Mouse (Mus musculus): ENCODE measurements around the gene Atp9a. TPM values are rescaled to one million over a fixed set of nuclear protein-coding genes. Genes with fewer than 3 reads are reported as not detected.

The Atp9a gene
- polyA plus RNA-seq, 1 experiment from 2014 or later = 11.4 TPM

- no peaks in the 10 kb centered on the region for H3K27me3 ChIP-seq (ENCODE audit: control insufficient read depth, insufficient read depth, low read length)
- H3K4me1 ChIP-seq (ENCODE audit: control insufficient read depth, insufficient read depth, low read length) = no peaks in the 10 kb centered on the region
- 87% methylated on average over 9 of the region's 9 CpGs for WGBS
- H3K9me3 ChIP-seq (replicated peaks; ENCODE audit: control insufficient read depth, low read length) = peaks cover 2% of the 10 kb centered on the region; the same call in 1 of the 2 replicates
- H3K9ac ChIP-seq (ENCODE audit: low read length) = no peak overlapping the region
- ATAC-seq (replicated peaks; ENCODE audit: extremely low read depth, insufficient read depth, low FRiP score) = no peak
- no peak overlapping the region for H3K27ac ChIP-seq (ENCODE audit: low read length)
- no peak overlapping the region for H3K4me2 ChIP-seq (ENCODE audit: low read depth, low read length)
- no peak overlapping the region for H3K4me3 ChIP-seq (ENCODE audit: low read length)
- peaks cover 10% of the 10 kb centered on the region; the same call in 1 of the 2 replicates for H3K36me3 ChIP-seq (ENCODE audit: control insufficient read depth, insufficient read depth)
These were observed 60.7 kb downstream of the Atp9a start for GRCm38 (mm10) chr2:168681531-168681930.

GRCm38 (mm10) chr2:168679381-168680199, 62.6 kb downstream of the Atp9a start:
- no peak for ATAC-seq (replicated peaks; ENCODE audit: extremely low read depth, insufficient read depth, low FRiP score)
- Histone ChIP-seq H3K9ac (ENCODE audit: low read length) (no peak overlapping the region), H3K4me3 (ENCODE audit: low read length) (no peak overlapping the region), H3K27me3 (ENCODE audit: control insufficient read depth, insufficient read depth, low read length) (no peaks in the 10 kb centered on the region), H3K36me3 (ENCODE audit: control insufficient read depth, insufficient read depth) (peaks cover 14% of the 10 kb centered on the region; the same call in 1 of the 2 replicates), H3K4me2 (ENCODE audit: low read depth, low read length) (no peak overlapping the region), H3K9me3 (replicated peaks; ENCODE audit: control insufficient read depth, low read length) (peaks cover 2% of the 10 kb centered on the region; the same call in 1 of the 2 replicates), H3K4me1 (ENCODE audit: control insufficient read depth, insufficient read depth, low read length) (no peaks in the 10 kb centered on the region), H3K27ac (ENCODE audit: low read length) (no peak overlapping the region)
- 54% methylated on average over 19 of the region's 19 CpGs for WGBS

GRCm38 (mm10) chr2:168678662-168679294, 63.4 kb downstream of the Atp9a start:
- Histone ChIP-seq H3K9ac (ENCODE audit: low read length) (no peak overlapping the region), H3K4me2 (ENCODE audit: low read depth, low read length) (no peak overlapping the region), H3K27ac (ENCODE audit: low read length) (no peak overlapping the region), H3K27me3 (ENCODE audit: control insufficient read depth, insufficient read depth, low read length) (no peaks in the 10 kb centered on the region), H3K9me3 (replicated peaks; ENCODE audit: control insufficient read depth, low read length) (peaks cover 2% of the 10 kb centered on the region; the same call in 1 of the 2 replicates), H3K4me3 (ENCODE audit: low read length) (no peak overlapping the region), H3K4me1 (ENCODE audit: control insufficient read depth, insufficient read depth, low read length) (no peaks in the 10 kb centered on the region), H3K36me3 (ENCODE audit: control insufficient read depth, insufficient read depth) (peaks cover 19% of the 10 kb centered on the region; the same call in 1 of the 2 replicates)
- WGBS = 79% methylated on average over 15 of the region's 15 CpGs
- no peak for ATAC-seq (replicated peaks; ENCODE audit: extremely low read depth, insufficient read depth, low FRiP score)

GRCm38 (mm10) chr2:168677650-168678049, 64.6 kb downstream of the Atp9a start:
- Histone ChIP-seq H3K4me1 (ENCODE audit: control insufficient read depth, insufficient read depth, low read length) (no peaks in the 10 kb centered on the region), H3K36me3 (ENCODE audit: control insufficient read depth, insufficient read depth) (peaks cover 24% of the 10 kb centered on the region), H3K4me2 (ENCODE audit: low read depth, low read length) (no peak overlapping the region), H3K27me3 (ENCODE audit: control insufficient read depth, insufficient read depth, low read length) (no peaks in the 10 kb centered on the region), H3K4me3 (ENCODE audit: low read length) (no peak overlapping the region), H3K9me3 (replicated peaks; ENCODE audit: control insufficient read depth, low read length) (peaks cover 2% of the 10 kb centered on the region; the same call in 1 of the 2 replicates), H3K9ac (ENCODE audit: low read length) (no peak overlapping the region), H3K27ac (ENCODE audit: low read length) (no peak overlapping the region)
- WGBS = 73% methylated on average over 9 of the region's 9 CpGs
- ATAC-seq (replicated peaks; ENCODE audit: extremely low read depth, insufficient read depth, low FRiP score) = no peak

GRCm38 (mm10) chr2:168671724-168672123, 70.5 kb downstream of the Atp9a start:
- H3K4me2 ChIP-seq (ENCODE audit: low read depth, low read length) = no peak overlapping the region
- WGBS = 86% methylated on average over 9 of the region's 9 CpGs
- H3K27me3 ChIP-seq (ENCODE audit: control insufficient read depth, insufficient read depth, low read length) = no peaks in the 10 kb centered on the region
- H3K36me3 ChIP-seq (ENCODE audit: control insufficient read depth, insufficient read depth) = peaks cover 14% of the 10 kb centered on the region
- H3K4me1 ChIP-seq (ENCODE audit: control insufficient read depth, insufficient read depth, low read length) = no peaks in the 10 kb centered on the region
- H3K9me3 ChIP-seq (replicated peaks; ENCODE audit: control insufficient read depth, low read length) = no peaks in the 10 kb centered on the region
- H3K27ac ChIP-seq (ENCODE audit: low read length) = no peak overlapping the region
- H3K9ac ChIP-seq (ENCODE audit: low read length) = no peak overlapping the region
- H3K4me3 ChIP-seq (ENCODE audit: low read length) = no peak overlapping the region
- ATAC-seq (replicated peaks; ENCODE audit: extremely low read depth, insufficient read depth, low FRiP score) = no peak

GRCm38 (mm10) chr2:168670241-168670640, 72.0 kb downstream of the Atp9a start:
- no peak for ATAC-seq (replicated peaks; ENCODE audit: extremely low read depth, insufficient read depth, low FRiP score)
- Histone ChIP-seq H3K9ac (ENCODE audit: low read length) (no peak overlapping the region), H3K4me3 (ENCODE audit: low read length) (no peak overlapping the region), H3K36me3 (ENCODE audit: control insufficient read depth, insufficient read depth) (peaks cover 14% of the 10 kb centered on the region), H3K4me1 (ENCODE audit: control insufficient read depth, insufficient read depth, low read length) (no peaks in the 10 kb centered on the region), H3K27me3 (ENCODE audit: control insufficient read depth, insufficient read depth, low read length) (no peaks in the 10 kb centered on the region), H3K27ac (ENCODE audit: low read length) (no peak overlapping the region), H3K4me2 (ENCODE audit: low read depth, low read length) (no peak overlapping the region), H3K9me3 (replicated peaks; ENCODE audit: control insufficient read depth, low read length) (no peaks in the 10 kb centered on the region)
- 79% methylated on average over 14 of the region's 14 CpGs for WGBS

GRCm38 (mm10) chr2:168669762-168670161, 72.4 kb downstream of the Atp9a start:
- Histone ChIP-seq H3K27me3 (ENCODE audit: control insufficient read depth, insufficient read depth, low read length) (no peaks in the 10 kb centered on the region), H3K9ac (ENCODE audit: low read length) (no peak overlapping the region), H3K4me3 (ENCODE audit: low read length) (no peak overlapping the region), H3K4me2 (ENCODE audit: low read depth, low read length) (no peak overlapping the region), H3K4me1 (ENCODE audit: control insufficient read depth, insufficient read depth, low read length) (no peaks in the 10 kb centered on the region), H3K27ac (ENCODE audit: low read length) (no peak overlapping the region), H3K9me3 (replicated peaks; ENCODE audit: control insufficient read depth, low read length) (no peaks in the 10 kb centered on the region), H3K36me3 (ENCODE audit: control insufficient read depth, insufficient read depth) (peaks cover 11% of the 10 kb centered on the region)
- ATAC-seq (replicated peaks; ENCODE audit: extremely low read depth, insufficient read depth, low FRiP score) = no peak
- WGBS = 70% methylated on average over 13 of the region's 13 CpGs

GRCm38 (mm10) chr2:168667745-168668144, 74.5 kb downstream of the Atp9a start:
- Histone ChIP-seq H3K9ac (ENCODE audit: low read length) (no peak overlapping the region), H3K27me3 (ENCODE audit: control insufficient read depth, insufficient read depth, low read length) (no peaks in the 10 kb centered on the region), H3K4me3 (ENCODE audit: low read length) (no peak overlapping the region), H3K4me1 (ENCODE audit: control insufficient read depth, insufficient read depth, low read length) (no peaks in the 10 kb centered on the region), H3K9me3 (replicated peaks; ENCODE audit: control insufficient read depth, low read length) (no peaks in the 10 kb centered on the region), H3K4me2 (ENCODE audit: low read depth, low read length) (no peak overlapping the region), H3K36me3 (ENCODE audit: control insufficient read depth, insufficient read depth) (no peaks in the 10 kb centered on the region), H3K27ac (ENCODE audit: low read length) (no peak overlapping the region)
- 73% methylated on average over 13 of the region's 13 CpGs for WGBS
- no peak for ATAC-seq (replicated peaks; ENCODE audit: extremely low read depth, insufficient read depth, low FRiP score)

GRCm38 (mm10) chr2:168665680-168666079, 76.5 kb downstream of the Atp9a start:
- Histone ChIP-seq H3K9ac (ENCODE audit: low read length) (no peak overlapping the region), H3K4me2 (ENCODE audit: low read depth, low read length) (no peak overlapping the region), H3K4me3 (ENCODE audit: low read length) (no peak overlapping the region), H3K9me3 (replicated peaks; ENCODE audit: control insufficient read depth, low read length) (no peaks in the 10 kb centered on the region), H3K27ac (ENCODE audit: low read length) (no peak overlapping the region), H3K27me3 (ENCODE audit: control insufficient read depth, insufficient read depth, low read length) (no peaks in the 10 kb centered on the region), H3K36me3 (ENCODE audit: control insufficient read depth, insufficient read depth) (no peaks in the 10 kb centered on the region), H3K4me1 (ENCODE audit: control insufficient read depth, insufficient read depth, low read length) (no peaks in the 10 kb centered on the region)
- ATAC-seq (replicated peaks; ENCODE audit: extremely low read depth, insufficient read depth, low FRiP score) = no peak
- 84% methylated on average over 4 of the region's 4 CpGs for WGBS
